Mouse (Mus musculus) ES-E14 (cell line): ENCODE measurements at regions not wholly inside any gene's neighbourhood (a gene's known extent, or its start where the extent isn't known, plus 50 kb on each side); places are given as distances from the start of the nearest gene placed in this dataset.

Experiments
- DNase-seq: peaks from one replicate; pipeline ENCODE4 v3.0.0-alpha.2; 2013; ENCODE audit warnings: low read depth, low spot score
- H3K27ac ChIP-seq: 2 replicates; pipeline ENCODE4 v1.5.1; 2012; ENCODE audit warnings: low read depth, mild to moderate bottlenecking, low read length, moderate library complexity, mixed read lengths; ENCODE audit not compliant: poor library complexity, insufficient read depth, severe bottlenecking
- H3K36me3 ChIP-seq: 2 replicates; pipeline ENCODE4 v1.6.1; 2012; ENCODE audit warnings: mild to moderate bottlenecking, low read length, moderate library complexity, mixed read lengths; ENCODE audit not compliant: control insufficient read depth, poor library complexity, insufficient read depth, severe bottlenecking
- H3K4me1 ChIP-seq, 2 experiments: fragments of 150-350 bp in 1 of 2; sonication (generic) in 1 of 2; 2 replicates each; pipeline ENCODE4 v1.6.1; 2012; ENCODE audit warnings: low read length in 2 of 2, mild to moderate bottlenecking in 1 of 2, mixed read lengths in 1 of 2; ENCODE audit not compliant: control insufficient read depth in 2 of 2, insufficient read depth in 2 of 2, poor library complexity in 1 of 2
- H3K4me3 ChIP-seq, 2 experiments: fragments of 150-350 bp in 1 of 2; sonication (generic) in 1 of 2; 2 replicates each; pipeline ENCODE4 v1.5.1; 2012; ENCODE audit warnings: low read length in 2 of 2, low read depth in 1 of 2, mild to moderate bottlenecking in 1 of 2, mixed read lengths in 1 of 2; ENCODE audit not compliant: insufficient read depth in 1 of 2, poor library complexity in 1 of 2, severe bottlenecking in 1 of 2
- H3K9ac ChIP-seq: 2 replicates; pipeline ENCODE4 v1.6.1; 2012; ENCODE audit warnings: low read depth, mild to moderate bottlenecking, low read length, mixed read lengths; ENCODE audit not compliant: poor library complexity, insufficient read depth, severe bottlenecking
- H3K9me3 ChIP-seq: fragments of 150-350 bp; sonication (generic); 2 replicates; pipeline ENCODE4 v1.6.1; 2012; ENCODE audit warnings: low read depth, mild to moderate bottlenecking, low read length; ENCODE audit not compliant: control insufficient read depth, insufficient read depth
- CHD2 ChIP-seq: IDR thresholded peaks from 2 replicates; pipeline ENCODE4 v1.6.1; 2014; ENCODE audit warnings: mild to moderate bottlenecking, low read depth, low read length, inconsistent platforms
- HCFC1 ChIP-seq: IDR thresholded peaks from 2 replicates; pipeline ENCODE4 v1.6.1; 2012; ENCODE audit warnings: low read length, inconsistent platforms, borderline replicate concordance; ENCODE audit not compliant: insufficient read depth
- MAFK ChIP-seq: IDR thresholded peaks from 2 replicates; pipeline ENCODE4 v1.6.1; 2014; ENCODE audit warnings: mild to moderate bottlenecking, low read depth, low read length, inconsistent platforms; ENCODE audit not compliant: insufficient read depth
- ZC3H11A ChIP-seq: IDR thresholded peaks from 2 replicates; pipeline ENCODE4 v1.6.1; 2012; ENCODE audit warnings: low read depth, mild to moderate bottlenecking, inconsistent platforms, low read length, borderline replicate concordance
- ZNF384 ChIP-seq: IDR thresholded peaks from 2 replicates; pipeline ENCODE4 v1.6.1; 2012; ENCODE audit warnings: low read depth, low read length, inconsistent platforms
- in situ Hi-C, 2 experiments: fragments of 600-800 bp; cut with MboI; formaldehyde crosslinking; loops; one replicate each; pipeline ENCODE4 v1.15.1; 2025; ENCODE audit warnings: low sequenced_read_pairs in 2 of 2, inconsistent platforms in 1 of 2; ENCODE audit not compliant: unreplicated experiment in 2 of 2

DNA sequence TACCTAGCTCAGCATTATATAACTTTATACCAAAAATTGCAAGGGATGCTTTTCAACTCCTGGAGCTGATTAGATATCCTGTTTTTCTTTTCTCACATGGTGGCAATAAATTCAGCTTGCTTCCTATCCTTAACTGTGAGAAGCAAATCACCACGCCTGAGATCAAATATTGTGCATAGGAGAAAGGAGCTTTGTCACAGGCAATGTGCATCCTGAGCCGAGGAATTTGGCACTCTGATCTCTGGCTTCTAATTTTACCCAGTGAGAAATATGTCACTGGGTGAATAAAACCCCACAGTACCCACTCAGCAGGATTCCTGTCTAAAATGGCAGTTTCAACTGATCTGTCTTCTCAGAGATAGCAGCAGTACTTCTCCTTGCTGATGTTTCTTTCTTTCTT lies 177.2 kb upstream of the Syndig1 start:
- in situ Hi-C loops: no loop called here
- no peaks in the 10 kb centered on the region for H3K36me3 ChIP-seq
- no peaks in the 10 kb centered on the region for H3K4me1 ChIP-seq
- TF ChIP-seq CHD2 (no peak), MAFK (no peak), ZNF384 (no peak), HCFC1 (no peak), ZC3H11A (no peak)
- no peak for DNase-seq
- no peak overlapping the region for H3K9ac ChIP-seq
- H3K27ac ChIP-seq: no peak overlapping the region
- no peaks in the 10 kb centered on the region for H3K9me3 ChIP-seq
- H3K4me3 ChIP-seq: no peak overlapping the region

DNA sequence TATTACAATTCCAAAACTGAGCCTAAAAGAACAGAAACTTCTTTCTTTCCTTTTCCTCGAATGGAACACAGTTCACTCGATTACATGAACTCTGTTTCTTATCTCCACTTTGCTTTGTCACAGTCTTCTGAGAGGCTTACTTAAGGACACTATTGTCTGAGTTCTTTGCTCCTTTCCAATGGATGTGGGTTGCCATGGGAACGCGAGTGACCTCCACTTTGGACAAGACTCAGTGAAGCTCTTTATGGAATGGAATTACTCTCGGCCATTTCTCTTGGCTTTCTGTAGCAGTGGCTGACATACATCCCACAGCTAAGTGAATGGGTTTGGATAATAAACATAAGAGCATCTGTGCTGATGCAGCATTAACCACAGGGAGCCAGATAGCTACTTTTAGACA lies 167.9 kb upstream of the Syndig1 start:
- in situ Hi-C loops: no loop called here
- Histone ChIP-seq H3K4me3 (no peak overlapping the region), H3K27ac (no peak overlapping the region), H3K9me3 (no peaks in the 10 kb centered on the region), H3K9ac (no peak overlapping the region), H3K4me1 (no peaks in the 10 kb centered on the region), H3K36me3 (no peaks in the 10 kb centered on the region)
- no peak for DNase-seq
- TF ChIP-seq ZNF384 (no peak), MAFK (no peak), CHD2 (no peak), ZC3H11A (no peak), HCFC1 (no peak)

DNA sequence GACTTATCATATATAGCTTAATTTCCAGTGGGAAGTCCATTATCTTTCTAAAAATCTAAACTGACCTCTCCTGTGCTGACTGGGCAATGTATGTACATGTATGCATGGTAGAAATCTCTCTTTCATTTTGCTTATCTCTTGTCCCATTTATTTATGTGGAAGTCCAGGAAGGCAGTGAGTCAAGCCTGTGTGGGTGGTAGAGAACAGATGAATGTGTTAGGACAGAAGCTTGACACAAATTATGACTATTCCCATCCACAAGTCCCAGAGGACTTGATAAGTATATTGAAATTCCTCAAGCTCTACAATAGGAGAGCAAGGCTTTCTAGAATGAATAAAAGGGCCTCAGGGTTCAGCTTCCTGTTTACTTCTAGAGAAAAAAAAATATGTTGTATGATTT lies 164.6 kb upstream of the Syndig1 start:
- no peak for DNase-seq
- TF ChIP-seq ZC3H11A (no peak), ZNF384 (no peak), MAFK (no peak), CHD2 (no peak), HCFC1 (no peak)
- Histone ChIP-seq H3K4me1 (no peaks in the 10 kb centered on the region), H3K9me3 (no peaks in the 10 kb centered on the region), H3K4me3 (no peak overlapping the region), H3K36me3 (no peaks in the 10 kb centered on the region), H3K9ac (no peak overlapping the region), H3K27ac (no peak overlapping the region)
- in situ Hi-C loops: no loop called here

DNA sequence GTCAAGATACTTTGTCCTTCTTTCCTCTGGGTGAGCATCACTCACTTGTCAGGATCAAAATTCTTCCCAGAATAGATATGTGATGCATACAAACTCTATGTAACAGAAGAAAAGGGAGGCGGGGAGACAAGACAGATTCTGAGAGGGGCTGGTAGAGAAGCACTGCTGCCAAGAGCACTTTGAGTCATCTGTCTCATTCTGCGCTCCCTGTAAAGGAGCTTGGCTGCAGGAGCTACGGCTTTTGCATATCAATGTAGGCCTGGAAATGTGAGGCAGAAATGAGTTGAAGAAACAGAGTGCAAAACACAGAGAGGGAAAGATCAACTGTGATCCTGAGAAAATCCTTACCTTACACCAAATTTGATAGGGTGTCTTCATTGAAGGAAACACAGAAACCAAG lies 162.6 kb upstream of the Syndig1 start:
- no peak overlapping the region for H3K27ac ChIP-seq

DNA sequence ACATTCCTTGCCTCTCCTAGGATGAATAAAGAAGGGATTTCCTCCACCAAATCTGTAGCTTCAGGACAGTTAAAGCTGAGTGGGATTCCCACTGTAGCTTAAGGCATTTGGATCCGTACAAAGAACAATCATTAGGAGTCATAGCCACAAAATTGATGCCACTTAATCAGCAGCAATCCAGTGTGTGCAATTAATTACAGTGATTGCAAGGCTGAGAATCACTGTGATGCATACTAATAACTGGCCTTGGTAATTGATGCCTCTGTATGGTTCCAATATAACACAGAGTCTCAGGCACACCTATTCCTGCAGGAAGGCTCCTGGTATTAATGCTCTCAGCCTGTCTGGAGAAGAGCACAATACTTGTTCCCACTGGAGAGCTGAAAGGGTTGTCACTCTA lies 157.1 kb upstream of the Syndig1 start:
- DNase-seq: no peak
- Histone ChIP-seq H3K27ac (no peak overlapping the region), H3K4me1 (no peaks in the 10 kb centered on the region), H3K9ac (no peak overlapping the region), H3K4me3 (no peak overlapping the region), H3K36me3 (no peaks in the 10 kb centered on the region), H3K9me3 (no peaks in the 10 kb centered on the region)
- TF ChIP-seq MAFK (no peak), CHD2 (no peak), HCFC1 (no peak), ZNF384 (no peak), ZC3H11A (no peak)
- in situ Hi-C loops: no loop called here

More for the DNA sequence above, 162.6 kb upstream of the Syndig1 start:
- Histone ChIP-seq H3K9me3 (no peaks in the 10 kb centered on the region), H3K36me3 (no peaks in the 10 kb centered on the region), H3K9ac (no peak overlapping the region), H3K4me1 (no peaks in the 10 kb centered on the region), H3K4me3 (no peak overlapping the region)
- TF ChIP-seq MAFK (no peak), ZC3H11A (no peak), HCFC1 (no peak), CHD2 (no peak), ZNF384 (no peak)
- in situ Hi-C loops: no loop called here
- DNase-seq: no peak
